Mouse (Mus musculus): ENCODE measurements around the gene Pdgfb. TPM values are rescaled to one million over a fixed set of nuclear protein-coding genes. Genes with fewer than 3 reads are reported as not detected.
A peak's percentile ranks its signal among the peaks of the same experiment; 100 is the strongest.

Pdgfb gene
- polyA plus RNA-seq (2016; fragmentation: Nextera tagmentation; extraction: Ambion mirVana), result 1.7 and 2.3 TPM in 2 replicates

DNA sequence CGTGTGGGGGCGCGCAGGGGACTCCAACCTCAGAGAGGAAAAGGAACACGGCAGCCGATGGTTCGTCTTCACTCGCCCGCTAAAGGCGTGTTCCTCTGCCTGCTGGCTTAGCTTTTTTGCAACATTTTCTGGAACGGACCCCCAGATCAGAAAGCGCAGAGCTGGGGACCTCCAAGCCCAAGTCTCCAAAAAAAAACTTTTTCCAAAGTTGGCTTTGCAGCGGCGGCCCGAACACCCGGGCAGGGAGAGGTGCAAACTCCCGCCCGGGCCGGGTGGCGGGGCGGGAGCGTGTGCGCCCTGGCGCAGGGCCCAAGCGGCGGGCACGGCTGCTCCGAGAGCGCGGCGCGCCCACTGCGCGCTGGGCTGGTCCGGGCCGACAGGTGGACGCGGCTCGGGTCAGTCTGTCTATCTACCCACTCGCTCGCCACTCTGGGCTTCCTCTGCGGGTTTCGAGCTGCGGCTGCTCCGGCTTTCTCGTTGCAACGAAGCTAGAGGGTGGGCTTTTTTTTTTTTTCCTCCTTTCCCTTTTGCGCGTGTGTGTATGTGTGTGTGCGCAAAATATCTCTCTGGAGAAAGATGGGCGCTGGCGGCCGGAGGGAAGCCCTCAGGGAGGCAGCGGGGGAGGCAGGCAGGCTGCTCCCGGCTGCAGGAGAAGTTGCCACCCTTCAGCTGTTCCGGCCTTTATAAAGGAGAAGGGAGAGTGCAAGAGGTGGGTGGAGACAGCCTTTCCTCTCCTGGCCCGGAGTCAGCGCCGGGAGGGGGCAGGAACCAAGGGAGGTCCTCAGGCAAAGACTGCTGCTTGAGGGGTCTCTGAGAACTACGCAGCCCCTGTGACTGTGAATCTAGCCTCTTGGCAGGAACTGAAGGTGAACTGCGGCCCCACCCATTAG, at the start of gene Pdgfb:
Gene Pdgfb, minus strand, starts transcription at position 657 of the 890 bp plus-strand sequence.
- H3K4me2 ChIP-seq, result peak within 1 kb of the TSS; percentile 98
- under 1% methylated on average over 60 of the region's 60 CpGs for WGBS
- H3K27ac ChIP-seq (ENCODE audit: poor library complexity, severe bottlenecking), result no peak within 1 kb of the TSS
- H3K36me3 ChIP-seq, result no peaks in the 10 kb centered on the region
- ATAC-seq (ENCODE audit: insufficient number of reproducible peaks, low FRiP score), result 0 out of 2 replicates have a peak, but pooled peaks have one; percentile 15
- H3K4me3 ChIP-seq, result peak within 1 kb of the TSS; percentile 63
- H3K9ac ChIP-seq, result peak within 1 kb of the TSS; percentile 81
- H3K27me3 ChIP-seq (replicated peaks), result peaks cover 67% of the 10 kb centered on the region
- no peaks in the 10 kb centered on the region for H3K9me3 ChIP-seq (replicated peaks)
- H3K4me1 ChIP-seq (replicated peaks), result peaks cover 39% of the 10 kb centered on the region

DNA sequence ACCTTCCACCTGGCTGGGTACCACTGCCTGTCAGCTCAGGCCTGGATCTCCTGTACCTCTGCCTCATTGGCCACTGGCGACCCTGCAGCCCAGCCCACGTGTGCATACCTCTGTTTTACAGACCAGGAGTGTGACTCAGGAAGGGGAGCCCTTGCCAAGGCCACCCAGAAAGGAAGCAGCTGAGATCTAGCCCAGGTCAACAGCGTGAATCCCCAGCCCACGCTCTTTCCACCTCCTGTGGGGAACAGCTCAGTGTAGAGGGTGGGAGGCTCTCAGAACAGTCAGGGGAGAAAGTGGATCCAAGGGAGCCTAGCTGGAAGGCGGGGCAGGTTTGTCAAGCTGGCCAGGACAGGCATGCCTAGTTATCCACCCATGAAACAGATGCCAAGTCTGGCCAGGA, 48.0 kb upstream of the Pdgfb start:
- H3K27ac ChIP-seq (ENCODE audit: poor library complexity, severe bottlenecking), result no peak overlapping the region
- WGBS, result 50% methylated on average over 5 of the region's 5 CpGs

DNA sequence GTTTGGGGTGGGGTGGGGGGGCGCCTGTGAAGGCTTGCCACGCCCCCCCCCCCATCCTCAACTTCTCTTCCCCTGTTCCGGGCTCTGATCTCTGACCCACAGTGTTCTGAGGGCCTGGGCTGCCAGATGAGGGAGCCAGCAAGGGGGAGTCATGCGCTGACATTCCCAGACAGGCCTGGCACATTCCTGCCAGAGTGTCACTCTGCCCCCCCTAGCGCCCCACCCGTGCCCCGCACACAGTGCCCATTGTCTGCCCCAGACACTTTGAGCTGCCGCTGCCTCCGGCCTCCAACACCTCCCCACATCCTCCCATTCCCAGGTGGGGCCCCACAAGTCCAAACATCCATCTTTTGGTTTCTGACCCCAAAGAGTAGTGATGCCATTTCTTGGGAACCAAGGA, 47.6 kb upstream of the Pdgfb start:
- no peaks in the 10 kb centered on the region for H3K9me3 ChIP-seq (replicated peaks)
- ATAC-seq (ENCODE audit: insufficient number of reproducible peaks, low FRiP score), result no peak
- WGBS, result 74% methylated on average over 7 of the region's 9 CpGs

More for the DNA sequence above, 48.0 kb upstream of the Pdgfb start:
- no peaks in the 10 kb centered on the region for H3K4me1 ChIP-seq (replicated peaks)
- H3K9ac ChIP-seq, result no peak overlapping the region
- no peaks in the 10 kb centered on the region for H3K9me3 ChIP-seq (replicated peaks)
- ATAC-seq (ENCODE audit: insufficient number of reproducible peaks, low FRiP score), result no peak
- H3K4me3 ChIP-seq, result no peak overlapping the region
- H3K27me3 ChIP-seq (replicated peaks), result no peaks in the 10 kb centered on the region
- H3K4me2 ChIP-seq, result no peak overlapping the region
- no peaks in the 10 kb centered on the region for H3K36me3 ChIP-seq

DNA sequence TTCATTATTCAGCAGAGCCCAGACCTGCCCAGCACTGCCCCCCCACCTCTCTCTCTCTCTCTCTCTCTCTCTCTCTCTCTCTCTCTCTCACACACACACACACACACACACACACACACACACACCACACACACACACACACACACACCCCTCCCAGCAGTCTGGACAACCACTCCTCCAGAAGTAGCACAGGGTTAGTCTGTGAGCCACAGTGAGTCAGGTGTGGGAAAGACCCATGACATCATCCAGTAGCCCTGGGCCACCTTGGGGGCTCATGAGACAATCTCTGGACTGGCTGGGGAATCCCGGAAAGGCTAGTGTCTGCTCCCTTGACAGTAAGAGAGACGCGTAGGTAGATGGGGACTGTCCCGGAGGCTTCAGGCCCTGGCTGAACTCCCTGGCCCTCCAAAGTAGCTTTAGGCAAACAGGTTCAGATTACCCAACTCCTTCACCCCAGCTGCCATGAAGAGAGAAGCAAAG, 46.3 kb upstream of the Pdgfb start:
- Histone ChIP-seq H3K4me2 (no peak overlapping the region), H3K9ac (no peak overlapping the region), H3K4me3 (no peak overlapping the region), H3K27ac (ENCODE audit: poor library complexity, severe bottlenecking) (no peak overlapping the region), H3K27me3 (replicated peaks) (no peaks in the 10 kb centered on the region), H3K9me3 (replicated peaks) (no peaks in the 10 kb centered on the region), H3K36me3 (no peaks in the 10 kb centered on the region), H3K4me1 (replicated peaks) (no peaks in the 10 kb centered on the region)
- 88% methylated on average over 4 of the region's 4 CpGs for WGBS
- ATAC-seq (ENCODE audit: insufficient number of reproducible peaks, low FRiP score), result no peak

More for the DNA sequence above, 47.6 kb upstream of the Pdgfb start:
- Histone ChIP-seq H3K27me3 (replicated peaks) (no peaks in the 10 kb centered on the region), H3K9ac (no peak overlapping the region), H3K4me3 (no peak overlapping the region), H3K4me1 (replicated peaks) (no peaks in the 10 kb centered on the region), H3K36me3 (no peaks in the 10 kb centered on the region), H3K4me2 (no peak overlapping the region), H3K27ac (ENCODE audit: poor library complexity, severe bottlenecking) (no peak overlapping the region)

DNA sequence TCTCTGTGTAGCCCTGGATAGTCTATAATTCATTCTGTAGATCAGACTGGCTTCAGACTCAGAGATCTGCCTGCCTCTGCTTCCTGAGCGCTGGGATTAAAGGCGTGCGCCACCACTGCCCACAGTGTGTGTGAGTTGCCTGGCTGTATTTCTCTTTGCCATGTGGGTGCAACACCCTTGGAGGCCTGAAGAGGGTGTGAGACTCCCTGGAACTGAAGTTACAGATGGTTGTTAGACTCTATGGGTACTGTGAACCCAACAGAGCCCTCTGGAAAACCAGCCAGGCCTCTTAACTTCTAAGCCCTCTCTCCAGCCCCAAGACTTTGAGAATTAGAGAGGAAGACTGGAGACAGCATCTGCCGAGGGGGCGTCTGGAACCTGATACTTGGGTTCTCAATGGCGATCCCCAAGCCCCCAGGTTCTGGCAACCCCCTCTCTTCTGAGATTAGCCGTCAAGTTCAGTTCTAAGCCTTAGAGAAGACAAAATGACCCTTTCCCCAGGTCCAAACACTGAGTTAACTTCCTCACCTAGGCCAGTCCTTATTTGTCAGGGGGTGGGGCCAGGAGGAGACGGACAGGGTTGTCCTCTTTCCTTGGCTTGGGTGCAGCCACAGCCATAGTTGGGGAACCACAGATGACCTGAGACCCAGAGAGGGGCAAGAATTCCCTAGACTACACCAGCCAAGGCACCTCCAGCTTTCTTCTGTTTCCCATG, 45.7 kb upstream of the Pdgfb start:
- Histone ChIP-seq H3K9ac (no peak overlapping the region), H3K9me3 (replicated peaks) (no peaks in the 10 kb centered on the region), H3K4me1 (replicated peaks) (no peaks in the 10 kb centered on the region; the same call in 1 of the 2 replicates), H3K27me3 (replicated peaks) (no peaks in the 10 kb centered on the region), H3K4me3 (no peak overlapping the region), H3K4me2 (no peak overlapping the region), H3K27ac (ENCODE audit: poor library complexity, severe bottlenecking) (no peak overlapping the region), H3K36me3 (no peaks in the 10 kb centered on the region)
- 92% methylated on average over 8 of the region's 8 CpGs for WGBS
- no peak for ATAC-seq (ENCODE audit: insufficient number of reproducible peaks, low FRiP score)

DNA sequence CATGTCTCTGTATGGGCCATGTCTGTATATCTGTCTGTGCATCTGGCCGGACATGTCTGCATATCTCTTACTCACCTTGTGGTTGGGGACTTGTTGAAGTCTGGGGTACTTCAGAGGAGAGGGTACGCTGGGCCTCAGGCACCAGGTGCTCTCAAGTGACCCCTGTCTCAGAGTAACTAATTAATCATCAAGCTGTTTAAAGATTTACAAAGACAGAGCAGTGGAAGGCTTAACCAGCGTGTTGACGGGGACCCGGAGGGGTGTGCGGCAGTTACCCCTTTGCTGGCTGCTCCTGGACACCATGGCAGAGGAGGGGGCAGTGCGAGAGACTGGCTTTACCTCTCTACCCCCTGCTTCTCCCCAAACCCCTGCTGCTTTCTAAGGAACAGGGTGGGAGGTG, 44.8 kb upstream of the Pdgfb start:
- Histone ChIP-seq H3K9ac (no peak overlapping the region), H3K27me3 (replicated peaks) (no peaks in the 10 kb centered on the region), H3K27ac (ENCODE audit: poor library complexity, severe bottlenecking) (no peak overlapping the region), H3K4me3 (no peak overlapping the region), H3K4me1 (replicated peaks) (peaks cover 3% of the 10 kb centered on the region; the same call in 1 of the 2 replicates), H3K4me2 (no peak overlapping the region), H3K36me3 (no peaks in the 10 kb centered on the region), H3K9me3 (replicated peaks) (no peaks in the 10 kb centered on the region)
- WGBS, result 75% methylated on average over 7 of the region's 7 CpGs
- ATAC-seq (ENCODE audit: insufficient number of reproducible peaks, low FRiP score), result no peak

DNA sequence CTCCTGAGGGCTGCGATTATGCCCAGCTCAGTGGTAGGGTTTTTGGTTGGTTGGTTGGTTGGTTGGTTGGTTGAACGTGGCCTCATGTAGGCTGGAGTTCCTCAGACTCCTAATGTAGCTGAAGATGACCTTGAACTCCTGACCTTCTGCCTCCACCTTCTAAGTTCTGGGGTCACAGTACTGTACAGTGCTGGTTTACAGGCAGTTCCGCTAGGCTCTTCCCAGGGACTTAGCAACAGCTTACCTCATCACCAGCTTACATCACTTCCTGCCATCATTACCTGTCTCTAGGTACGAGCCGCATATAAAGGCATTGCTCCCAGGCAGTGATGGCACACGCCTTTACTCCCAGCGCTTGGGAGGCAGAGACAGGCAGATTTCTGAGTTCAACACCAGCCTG, 43.4 kb upstream of the Pdgfb start:
- Histone ChIP-seq H3K27me3 (replicated peaks) (no peaks in the 10 kb centered on the region), H3K4me2 (no peak overlapping the region), H3K4me1 (replicated peaks) (peaks cover 17% of the 10 kb centered on the region), H3K4me3 (no peak overlapping the region), H3K36me3 (no peaks in the 10 kb centered on the region), H3K9me3 (replicated peaks) (no peaks in the 10 kb centered on the region), H3K9ac (no peak overlapping the region), H3K27ac (ENCODE audit: poor library complexity, severe bottlenecking) (no peak overlapping the region)
- WGBS, result 87% methylated on average over 7 of the region's 7 CpGs
- no peak for ATAC-seq (ENCODE audit: insufficient number of reproducible peaks, low FRiP score)

DNA sequence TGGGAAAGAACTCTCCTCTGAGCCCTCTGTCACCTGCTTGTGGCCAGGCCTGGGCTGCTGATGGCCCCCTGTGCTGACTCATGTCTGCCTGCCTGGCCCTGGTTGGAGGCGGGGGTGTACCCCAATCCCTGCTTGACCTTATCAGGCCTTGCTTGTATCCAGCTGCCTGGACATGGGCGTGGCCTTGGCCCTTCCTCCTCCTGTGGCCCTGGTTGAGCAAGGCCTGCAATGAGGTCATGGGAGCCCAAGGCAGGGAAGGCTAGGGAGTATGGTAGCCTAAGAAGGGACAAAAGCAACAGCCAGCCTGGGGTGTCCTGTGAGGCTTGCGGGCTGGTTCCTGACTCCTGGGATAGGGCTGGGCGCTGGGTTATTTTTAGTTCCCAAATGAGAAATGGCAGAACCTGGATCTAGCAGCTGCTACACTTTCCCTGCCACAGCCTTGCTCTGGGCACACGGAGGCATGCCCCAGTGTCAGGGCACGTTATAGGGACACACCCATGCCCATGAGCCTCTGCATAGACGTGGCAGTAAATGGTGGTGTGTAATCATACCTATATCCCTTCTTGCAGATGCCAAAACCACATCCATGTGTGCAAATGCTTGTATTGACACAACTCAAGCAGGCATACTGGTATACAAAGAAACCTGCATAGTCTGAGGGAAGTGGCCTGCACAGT, 39.4 kb upstream of the Pdgfb start:
- H3K9ac ChIP-seq, result no peak overlapping the region
- H3K36me3 ChIP-seq, result no peaks in the 10 kb centered on the region
- ATAC-seq (ENCODE audit: insufficient number of reproducible peaks, low FRiP score), result peak; percentile 61
- 50% methylated on average over 7 of the region's 7 CpGs for WGBS
- 0 out of 2 replicates have a peak overlapping the region, but pooled peaks have one; percentile 10 for H3K27ac ChIP-seq (ENCODE audit: poor library complexity, severe bottlenecking)
- no peak overlapping the region for H3K4me2 ChIP-seq
- peaks cover 32% of the 10 kb centered on the region for H3K4me1 ChIP-seq (replicated peaks)
- H3K9me3 ChIP-seq (replicated peaks), result no peaks in the 10 kb centered on the region
- H3K27me3 ChIP-seq (replicated peaks), result no peaks in the 10 kb centered on the region
- no peak overlapping the region for H3K4me3 ChIP-seq

DNA sequence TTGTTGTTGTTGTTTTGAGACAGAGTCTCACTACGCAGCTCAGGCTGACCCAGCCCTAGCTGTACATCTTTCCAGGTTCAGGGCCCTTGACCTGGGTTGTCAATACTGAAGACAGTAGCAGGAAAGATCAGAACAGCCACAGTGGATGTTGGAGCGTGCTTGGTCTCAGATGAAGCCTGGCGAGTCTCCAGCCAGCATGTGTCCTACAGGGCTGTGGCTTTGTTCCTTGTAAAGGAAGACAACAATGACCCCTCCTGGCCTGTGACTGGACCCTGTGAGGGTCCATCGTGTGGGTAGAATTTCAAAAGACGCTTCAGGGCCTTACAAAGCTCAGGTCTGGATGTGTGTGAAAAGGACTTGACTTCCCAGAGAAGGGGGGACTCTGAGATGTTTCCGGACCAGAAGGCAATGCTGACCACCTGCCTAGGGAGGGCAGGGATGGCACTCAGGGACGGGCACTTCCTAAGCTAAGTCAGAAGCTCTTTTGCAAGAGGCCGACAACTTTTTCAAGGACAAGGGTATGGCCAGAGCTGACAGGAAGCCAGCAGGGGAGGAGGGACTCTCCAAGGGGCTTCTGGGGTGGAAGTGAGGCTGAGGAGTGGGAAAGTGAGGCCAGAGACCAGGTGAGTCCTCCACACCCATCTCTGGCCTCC, 38.7 kb upstream of the Pdgfb start:
- Histone ChIP-seq H3K4me2 (no peak overlapping the region), H3K27ac (ENCODE audit: poor library complexity, severe bottlenecking) (0 out of 2 replicates have a peak overlapping the region, but pooled peaks have one; percentile 10), H3K4me1 (replicated peaks) (peaks cover 37% of the 10 kb centered on the region), H3K27me3 (replicated peaks) (no peaks in the 10 kb centered on the region), H3K9ac (no peak overlapping the region), H3K4me3 (no peak overlapping the region), H3K36me3 (no peaks in the 10 kb centered on the region), H3K9me3 (replicated peaks) (no peaks in the 10 kb centered on the region)
- 73% methylated on average over 8 of the region's 8 CpGs for WGBS
- no peak for ATAC-seq (ENCODE audit: insufficient number of reproducible peaks, low FRiP score)

DNA sequence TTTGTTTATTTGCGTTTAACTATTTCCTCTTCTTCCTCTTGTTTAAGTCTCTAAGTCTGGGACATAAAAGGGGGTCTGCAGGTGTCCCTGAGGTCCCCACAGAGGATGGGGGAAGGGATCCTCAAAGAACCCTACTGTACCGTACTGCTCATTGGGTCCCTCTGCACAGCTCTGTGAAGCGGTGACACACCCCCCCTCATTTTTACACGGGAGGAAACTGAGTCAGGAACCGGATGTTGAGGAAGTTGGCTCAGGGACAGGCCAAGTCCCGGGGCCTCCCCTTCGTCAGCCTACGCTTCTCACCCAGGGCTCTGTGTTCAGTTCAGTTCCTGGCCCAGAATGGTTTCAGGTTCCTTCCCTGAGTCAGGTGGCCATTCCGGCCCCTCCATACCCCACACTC, 37.0 kb upstream of the Pdgfb start:
- Histone ChIP-seq H3K4me1 (replicated peaks) (peaks cover 53% of the 10 kb centered on the region), H3K4me3 (no peak overlapping the region), H3K9ac (no peak overlapping the region), H3K4me2 (no peak overlapping the region), H3K27ac (ENCODE audit: poor library complexity, severe bottlenecking) (no peak overlapping the region), H3K27me3 (replicated peaks) (no peaks in the 10 kb centered on the region), H3K36me3 (no peaks in the 10 kb centered on the region), H3K9me3 (replicated peaks) (no peaks in the 10 kb centered on the region)
- 83% methylated on average over 9 of the region's 9 CpGs for WGBS
- ATAC-seq (ENCODE audit: insufficient number of reproducible peaks, low FRiP score), result no peak
